Mouse (Mus musculus) gonadal fat pad, adult 2 months (tissue): Measurements from ENCODE around the gene Hoxb8. TPM values are rescaled to one million over a fixed set of nuclear protein-coding genes. Genes with fewer than 3 reads are reported as not detected.

ENCODE experiments used
- DNase-seq: peaks from one replicate; pipeline ENCODE4 v3.0.0-alpha.2; 2012; ENCODE audit warnings: low read depth
- polyA plus RNA-seq: library from polyadenylated mRNA; depleted of rRNA; stranded (reverse); fragments of >200 nt; gene quantifications from 2 replicates; pipeline ENCODE4 v1.2.3, GENCODE M21; 2012; rRNA removed

Gene Hoxb8
- 137 and 237 TPM in 2 replicates for polyA plus RNA-seq

DNA sequence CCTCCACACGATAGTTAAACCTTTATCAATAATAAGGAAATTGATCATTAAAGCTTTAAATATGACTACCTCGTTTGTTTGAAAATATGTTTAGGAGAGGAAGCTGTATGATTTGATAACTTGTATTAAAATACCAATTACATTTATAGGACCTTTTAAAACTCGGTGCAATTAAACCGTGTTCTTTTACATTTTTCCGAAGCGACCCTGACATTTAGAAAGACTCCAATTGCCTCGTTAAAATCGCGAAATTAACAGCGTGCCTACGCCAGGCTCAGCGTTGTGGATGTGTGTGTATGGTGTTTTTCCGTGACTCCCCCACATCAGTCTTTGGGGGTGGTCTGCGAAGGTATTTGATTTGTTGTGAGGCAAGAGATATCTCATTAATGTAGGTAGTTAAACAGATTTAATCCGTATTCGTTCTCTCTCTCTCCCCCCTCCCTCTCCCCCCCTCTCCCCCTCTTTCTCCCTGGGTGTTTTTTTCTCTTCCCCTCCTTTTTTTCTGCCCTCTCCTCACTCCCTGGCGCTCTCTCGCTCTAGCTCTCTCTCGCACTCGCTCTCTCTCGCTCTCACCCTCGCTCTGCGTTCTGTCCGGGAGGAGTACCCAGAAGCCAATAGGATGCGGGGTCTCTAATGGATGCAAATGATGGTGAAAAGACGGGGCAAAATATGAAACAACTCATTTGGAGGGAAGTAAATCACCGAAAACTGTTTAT, at the start of gene Hoxb8:
Gene Hoxb8, plus strand, starts transcription at position 51 of the 716 bp plus-strand sequence.
- DNase-seq: no peak

- no peak for DNase-seq
Measured at GRCm38 (mm10) chr11:96234906-96235305, 46.8 kb upstream of the Hoxb8 start.

- no peak for DNase-seq
Measured at GRCm38 (mm10) chr11:96240211-96240610, 41.5 kb upstream of the Hoxb8 start.

GRCm38 (mm10) chr11:96250901-96251300, 30.8 kb upstream of the Hoxb8 start:
- no peak for DNase-seq

DNA sequence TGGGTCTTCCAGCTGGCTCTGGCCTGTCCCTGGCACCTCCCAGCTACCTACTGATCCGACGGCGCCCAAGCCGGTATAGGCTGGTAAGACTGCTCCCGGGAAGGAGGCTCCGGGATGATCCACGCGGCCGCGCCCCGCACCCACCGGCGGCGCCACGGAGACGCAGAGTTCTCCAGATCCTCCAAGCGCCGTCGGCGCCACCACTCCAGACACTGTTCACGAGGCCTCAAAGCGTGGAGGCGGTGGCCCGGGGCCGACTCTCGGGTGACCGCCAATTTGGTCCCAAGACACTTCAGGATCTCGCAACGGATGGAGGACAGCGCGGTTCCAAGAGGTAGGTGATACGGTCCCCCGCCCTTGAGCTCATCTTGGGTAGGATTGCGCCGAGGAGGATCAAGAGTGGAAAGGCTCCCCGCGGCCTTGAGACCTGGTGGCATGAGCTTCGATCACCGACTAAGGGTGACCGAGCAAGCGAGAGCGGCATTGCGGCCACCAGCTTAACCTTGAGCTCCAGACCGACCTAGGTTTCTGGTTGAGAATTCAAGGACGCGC, 30.1 kb upstream of the Hoxb8 start:
- no peak for DNase-seq

DNA sequence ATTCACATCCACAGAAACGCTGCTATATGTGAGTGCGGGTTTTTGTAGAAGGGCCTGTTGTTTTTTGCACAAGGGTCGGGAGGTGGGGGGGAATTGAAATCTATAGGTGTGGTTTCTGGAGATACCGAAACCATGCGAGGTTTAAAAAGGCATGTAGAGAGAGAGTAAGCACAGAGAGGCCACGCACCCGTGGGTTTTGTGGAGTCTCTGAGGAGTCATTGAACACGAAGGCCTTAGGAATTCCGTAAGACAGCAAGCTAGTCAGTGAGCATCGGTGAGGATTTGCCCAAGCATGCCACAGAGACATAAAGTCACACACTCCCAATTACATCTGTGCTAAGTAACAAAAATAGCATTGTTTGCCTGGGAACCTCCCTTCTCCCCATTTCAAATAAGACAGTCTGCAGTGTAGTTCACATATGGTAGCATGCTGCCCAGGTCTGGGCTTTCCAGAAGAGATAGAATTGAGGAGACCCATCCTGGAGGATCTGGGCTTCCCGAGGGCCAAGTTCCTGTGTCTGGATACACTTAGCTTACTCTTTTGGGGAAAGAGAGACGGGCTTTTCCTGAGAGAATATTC, 29.1 kb upstream of the Hoxb8 start:
- no peak for DNase-seq

- no peak for DNase-seq
Measured at GRCm38 (mm10) chr11:96254221-96254620, 27.5 kb upstream of the Hoxb8 start.

DNA sequence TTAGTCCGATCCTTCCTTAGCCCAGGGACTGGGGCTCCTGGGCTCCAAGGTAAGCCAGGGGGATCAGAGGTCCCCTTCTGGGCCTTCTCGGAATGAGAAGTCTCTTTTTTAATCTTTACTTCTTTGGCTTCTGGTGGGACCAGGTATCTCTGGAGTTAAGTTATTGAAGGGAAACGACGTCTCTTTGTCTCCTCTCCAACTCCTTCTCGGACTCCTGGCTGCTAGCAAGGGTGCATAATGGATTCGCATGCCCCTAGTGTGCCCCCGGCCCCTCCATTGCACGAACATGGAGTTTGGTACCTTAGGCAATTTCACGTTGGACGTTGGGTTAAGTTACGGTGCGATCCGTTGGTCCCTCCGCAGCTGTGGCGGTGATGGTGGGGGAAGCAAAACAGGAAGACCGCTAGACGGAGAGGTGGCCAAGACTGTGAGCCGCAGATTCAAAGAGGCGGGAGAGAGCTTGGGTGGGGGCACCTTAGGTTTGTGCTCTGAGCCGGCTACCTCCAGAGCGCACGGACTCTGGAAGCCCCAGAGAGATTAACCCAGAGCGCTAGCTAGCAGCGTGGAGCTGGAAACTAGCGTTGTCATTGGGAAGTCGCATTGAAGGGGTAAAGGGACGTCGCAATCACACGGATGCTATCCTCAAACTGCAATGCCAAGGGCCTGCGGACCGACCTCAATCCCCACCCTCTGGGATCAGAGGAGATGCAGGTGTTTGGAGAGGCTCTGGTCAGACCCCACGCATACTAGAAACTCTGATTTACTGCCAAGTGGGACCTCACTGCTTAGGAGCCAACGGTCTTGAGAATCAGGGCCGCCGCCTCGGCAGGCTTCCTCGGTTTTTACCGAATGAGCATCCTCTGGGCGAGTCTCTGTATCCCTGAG, 26.4 kb upstream of the Hoxb8 start:
- DNase-seq: no peak

- DNase-seq: no peak
Measured at GRCm38 (mm10) chr11:96255996-96256445, 25.7 kb upstream of the Hoxb8 start.

GRCm38 (mm10) chr11:96257141-96257540, 24.6 kb upstream of the Hoxb8 start:
- DNase-seq: no peak

GRCm38 (mm10) chr11:96259038-96259437, 22.7 kb upstream of the Hoxb8 start:
- DNase-seq: no peak

DNA sequence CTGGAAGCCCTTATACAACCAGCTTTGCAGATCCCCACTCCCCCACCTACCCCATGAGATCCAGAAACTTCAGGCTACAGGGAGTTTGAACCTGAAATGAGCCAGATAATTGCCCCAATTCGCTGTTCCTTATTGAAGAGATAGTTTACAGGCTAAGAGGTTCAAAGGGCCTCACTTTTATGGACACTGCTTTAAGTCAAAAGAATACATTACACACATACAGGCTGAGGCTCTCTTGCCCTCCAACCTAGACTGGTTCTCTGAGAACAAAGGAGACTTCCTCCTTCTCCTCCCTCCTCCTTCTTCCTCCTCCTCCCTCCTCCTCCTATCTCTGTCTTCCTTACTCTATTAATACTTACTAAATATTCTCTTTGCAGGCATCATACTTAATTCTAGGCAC, 22.2 kb upstream of the Hoxb8 start:
- no peak for DNase-seq

- DNase-seq: no peak
Measured at GRCm38 (mm10) chr11:96260310-96260970, 21.3 kb upstream of the Hoxb8 start.

DNA sequence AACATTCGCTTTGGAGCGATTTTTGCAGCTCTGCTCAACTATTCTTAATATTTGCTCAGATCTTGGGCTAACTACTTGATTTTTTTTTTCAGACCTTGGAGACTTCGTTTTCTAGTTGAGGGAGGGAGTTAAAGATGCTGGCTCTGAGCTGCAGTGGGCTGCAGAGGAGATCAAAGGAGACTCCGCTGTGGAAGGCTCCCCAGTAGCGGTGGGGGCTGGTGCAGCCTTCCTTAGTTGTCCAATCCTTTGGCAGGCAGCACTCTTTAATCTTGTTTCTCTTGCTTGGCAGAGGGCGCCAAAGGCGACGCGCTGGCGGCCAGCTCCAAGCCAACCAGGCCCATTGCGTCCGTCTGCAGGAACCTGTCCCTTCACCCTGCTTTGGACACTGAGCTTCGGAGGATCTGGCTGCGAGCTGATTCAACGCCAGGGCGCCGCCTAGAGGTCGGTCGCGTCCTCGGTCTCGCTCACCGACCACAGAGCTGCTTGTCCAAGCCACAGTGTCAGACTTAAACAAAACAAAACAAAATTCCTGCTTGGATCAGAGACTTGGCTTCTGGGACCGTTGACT, 20.3 kb upstream of the Hoxb8 start:
- DNase-seq: no peak

- no peak for DNase-seq
Measured at GRCm38 (mm10) chr11:96262262-96262830, 19.4 kb upstream of the Hoxb8 start.

- DNase-seq: no peak
Measured at GRCm38 (mm10) chr11:96263636-96264389, 17.9 kb upstream of the Hoxb8 start.

- DNase-seq: no peak
Measured at GRCm38 (mm10) chr11:96264390-96265020, 17.2 kb upstream of the Hoxb8 start.

- no peak for DNase-seq
Measured at GRCm38 (mm10) chr11:96265954-96266353, 15.8 kb upstream of the Hoxb8 start.

- DNase-seq: no peak
Measured at GRCm38 (mm10) chr11:96267021-96267920, 14.4 kb upstream of the Hoxb8 start.
